Mouse (Mus musculus) CH12.LX (cell line): Measurements from ENCODE around the gene Aatk. TPM values are rescaled to one million over a fixed set of nuclear protein-coding genes. Genes with fewer than 3 reads are reported as not detected.
A peak's percentile ranks its signal among the peaks of the same experiment; 100 is the strongest.

Source experiments
- DNase-seq: peaks from one replicate; pipeline ENCODE4 v3.0.0-alpha.2; 2013; ENCODE audit errors: extremely low read depth
- H3K27ac ChIP-seq: 2 replicates; pipeline ENCODE4 v1.5.1; 2012; ENCODE audit warnings: low read depth, mild to moderate bottlenecking, control low read depth, moderate library complexity; ENCODE audit not compliant: insufficient read depth
- H3K27me3 ChIP-seq: replicated peaks from 2 replicates; pipeline ENCODE3; 2012; ENCODE audit warnings: inconsistent platforms
- H3K36me3 ChIP-seq, 2 experiments: replicated peaks in 1 of 2; 2 replicates each; pipeline versions ENCODE3 to v1.6.1; 2012; ENCODE audit warnings: inconsistent platforms in 1 of 2, low read length in 1 of 2, mild to moderate bottlenecking in 1 of 2, mixed read lengths in 1 of 2, moderate library complexity in 1 of 2; ENCODE audit not compliant: control insufficient read depth in 1 of 2, insufficient read depth in 1 of 2
- H3K4me1 ChIP-seq, 2 experiments: 2 replicates each; pipeline ENCODE4 v1.6.1; 2012; ENCODE audit warnings: inconsistent platforms in 1 of 2, moderate library complexity in 1 of 2; ENCODE audit not compliant: insufficient read depth in 2 of 2, control insufficient read depth in 1 of 2
- H3K4me2 ChIP-seq: 2 replicates; pipeline ENCODE4 v1.6.1; 2012; ENCODE audit warnings: low read depth, mild to moderate bottlenecking, control low read depth; ENCODE audit not compliant: poor library complexity, insufficient read depth, severe bottlenecking
- H3K4me3 ChIP-seq, 3 experiments: fragments of 150-350 bp in 1 of 3; sonication (generic) in 1 of 3; replicated peaks in 1 of 3; 2 replicates each; pipeline versions ENCODE3 to v1.5.1; 2011 to 2012; ENCODE audit warnings: low read depth in 2 of 3, low read length in 2 of 3, mild to moderate bottlenecking in 2 of 3, moderate library complexity in 2 of 3, control low read depth in 1 of 3, improper control_type of control experiment in 1 of 3, inconsistent platforms in 1 of 3, mixed read lengths in 1 of 3; ENCODE audit not compliant: poor library complexity in 1 of 3
- H3K79me2 ChIP-seq: replicated peaks from 2 replicates; pipeline ENCODE4 v1.6.1; 2012; ENCODE audit warnings: mild to moderate bottlenecking, moderate library complexity; ENCODE audit not compliant: control insufficient read depth, poor library complexity, insufficient read depth, severe bottlenecking; ENCODE audit errors: extremely low read depth
- H3K9ac ChIP-seq: 2 replicates; pipeline ENCODE4 v1.6.1; 2012; ENCODE audit warnings: low read depth, mild to moderate bottlenecking, control low read depth, moderate library complexity; ENCODE audit not compliant: insufficient read depth
- H3K9me3 ChIP-seq: replicated peaks from 2 replicates; pipeline ENCODE3; 2012; ENCODE audit warnings: low read length, inconsistent platforms, mixed read lengths
- BHLHE40 ChIP-seq: IDR thresholded peaks from 2 replicates; pipeline ENCODE4 v1.6.1; 2011; ENCODE audit warnings: mild to moderate bottlenecking, low read depth, low read length, improper control_type of control experiment
- CHD1 ChIP-seq: IDR thresholded peaks from 2 replicates; pipeline ENCODE4 v1.6.1; 2012; ENCODE audit warnings: low read depth, low read length, improper control_type of control experiment, inconsistent platforms
- CHD2 ChIP-seq: IDR thresholded peaks from 2 replicates; pipeline ENCODE4 v1.6.1; 2011; ENCODE audit warnings: low read length, improper control_type of control experiment
- CTCF ChIP-seq, 2 experiments: IDR thresholded peaks in 1 of 2; conservative IDR thresholded peaks in 1 of 2; 2 replicates each; pipeline ENCODE4 v1.5.1; 2011 to 2012; ENCODE audit warnings: low read depth in 2 of 2, low read length in 2 of 2, improper control_type of control experiment in 1 of 2, inconsistent platforms in 1 of 2, mild to moderate bottlenecking in 1 of 2, moderate library complexity in 1 of 2
- E2F4 ChIP-seq: IDR thresholded peaks from 2 replicates; pipeline ENCODE4 v1.6.1; 2011; ENCODE audit warnings: low read depth, low read length, improper control_type of control experiment; ENCODE audit not compliant: insufficient replicate concordance
- ELF1 ChIP-seq: IDR thresholded peaks from 2 replicates; pipeline ENCODE4 v1.6.1; 2014; ENCODE audit warnings: low read depth, mild to moderate bottlenecking, inconsistent platforms, low read length, improper control_type of control experiment
- EP300 ChIP-seq: IDR thresholded peaks from 2 replicates; pipeline ENCODE4 v1.6.1; 2011; ENCODE audit warnings: low read length, improper control_type of control experiment
- ETS1 ChIP-seq: conservative IDR thresholded peaks from 2 replicates; pipeline ENCODE4 v1.6.1; 2012; ENCODE audit warnings: low read depth, mild to moderate bottlenecking, inconsistent platforms, low read length, improper control_type of control experiment, moderate library complexity
- GABPA ChIP-seq: IDR thresholded peaks from 2 replicates; pipeline ENCODE4 v1.6.1; 2012; ENCODE audit warnings: low read depth, low read length, improper control_type of control experiment, inconsistent platforms; ENCODE audit not compliant: insufficient replicate concordance
- IRF4 ChIP-seq: IDR thresholded peaks from 2 replicates; pipeline ENCODE4 v1.6.1; 2014; ENCODE audit warnings: low read depth, mild to moderate bottlenecking, inconsistent platforms, low read length, improper control_type of control experiment
- JUN ChIP-seq: IDR thresholded peaks from 2 replicates; pipeline ENCODE4 v1.6.1; 2011; ENCODE audit warnings: low read depth, mild to moderate bottlenecking, low read length, improper control_type of control experiment, moderate library complexity; ENCODE audit not compliant: insufficient read depth
- MAFK ChIP-seq: IDR thresholded peaks from 2 replicates; pipeline ENCODE4 v1.6.1; 2011; ENCODE audit warnings: low read length, improper control_type of control experiment; ENCODE audit not compliant: insufficient replicate concordance
- MAX ChIP-seq: IDR thresholded peaks from 2 replicates; pipeline ENCODE4 v1.6.1; 2011; ENCODE audit warnings: low read length, improper control_type of control experiment
- MAZ ChIP-seq: IDR thresholded peaks from 2 replicates; pipeline ENCODE4 v1.6.1; 2012; ENCODE audit warnings: low read depth, mild to moderate bottlenecking, inconsistent platforms, low read length, improper control_type of control experiment, moderate library complexity
- MEF2A ChIP-seq: IDR thresholded peaks from 2 replicates; pipeline ENCODE4 v1.6.1; 2014; ENCODE audit warnings: low read depth, mild to moderate bottlenecking, inconsistent platforms, low read length, improper control_type of control experiment, borderline replicate concordance
- MXI1 ChIP-seq: IDR thresholded peaks from 2 replicates; pipeline ENCODE4 v1.6.1; 2011; ENCODE audit warnings: mild to moderate bottlenecking, low read depth, low read length, improper control_type of control experiment
- MYC ChIP-seq: IDR thresholded peaks from 2 replicates; pipeline ENCODE4 v1.6.1; 2011; ENCODE audit warnings: low read depth, mild to moderate bottlenecking, improper control_type of control experiment, low read length
- NELFE ChIP-seq: IDR thresholded peaks from 2 replicates; pipeline ENCODE4 v1.6.1; 2011; ENCODE audit warnings: low read depth, low read length, improper control_type of control experiment
- NRF1 ChIP-seq: IDR thresholded peaks from 2 replicates; pipeline ENCODE4 v1.6.1; 2014; ENCODE audit warnings: low read depth, mild to moderate bottlenecking, inconsistent platforms, low read length, improper control_type of control experiment, moderate library complexity
- PAX5 ChIP-seq: IDR thresholded peaks from 2 replicates; pipeline ENCODE4 v1.6.1; 2012; ENCODE audit warnings: low read length, inconsistent platforms, mixed read lengths
- POLR2A ChIP-seq: IDR thresholded peaks from 2 replicates; pipeline ENCODE4 v1.6.1; 2011; ENCODE audit warnings: low read depth, mild to moderate bottlenecking, improper control_type of control experiment, low read length
- POLR2AphosphoS2 ChIP-seq: IDR thresholded peaks from 2 replicates; pipeline ENCODE4 v1.6.1; 2011; ENCODE audit warnings: low read depth, low read length, improper control_type of control experiment
- RAD21 ChIP-seq: IDR thresholded peaks from 2 replicates; pipeline ENCODE4 v1.6.1; 2011; ENCODE audit warnings: low read depth, mild to moderate bottlenecking, low read length, improper control_type of control experiment, moderate library complexity
- RCOR1 ChIP-seq: conservative IDR thresholded peaks from 2 replicates; pipeline ENCODE4 v1.6.1; 2012; ENCODE audit warnings: low read depth, mild to moderate bottlenecking, inconsistent platforms, low read length, improper control_type of control experiment
- SIN3A ChIP-seq: IDR thresholded peaks from 2 replicates; pipeline ENCODE4 v1.6.1; 2012; ENCODE audit warnings: low read length, improper control_type of control experiment, inconsistent platforms
- SMC3 ChIP-seq: IDR thresholded peaks from 2 replicates; pipeline ENCODE4 v1.6.1; 2011; ENCODE audit warnings: low read depth, low read length, improper control_type of control experiment
- TBP ChIP-seq: conservative IDR thresholded peaks from 2 replicates; pipeline ENCODE4 v1.6.1; 2011; ENCODE audit warnings: low read depth, low read length, improper control_type of control experiment
- TCF12 ChIP-seq: IDR thresholded peaks from 2 replicates; pipeline ENCODE4 v1.6.1; 2014; ENCODE audit warnings: low read depth, mild to moderate bottlenecking, inconsistent platforms, low read length, improper control_type of control experiment
- UBTF ChIP-seq: IDR thresholded peaks from 2 replicates; pipeline ENCODE4 v1.6.1; 2012; ENCODE audit warnings: low read depth, mild to moderate bottlenecking, inconsistent platforms, low read length, improper control_type of control experiment, moderate library complexity
- USF2 ChIP-seq: conservative IDR thresholded peaks from 2 replicates; pipeline ENCODE4 v1.6.1; 2011; ENCODE audit warnings: low read depth, low read length, improper control_type of control experiment
- ZKSCAN1 ChIP-seq: IDR thresholded peaks from 2 replicates; pipeline ENCODE4 v1.6.1; 2012; ENCODE audit warnings: low read depth, inconsistent platforms, low read length, improper control_type of control experiment, borderline replicate concordance
- ZMIZ1 ChIP-seq: IDR thresholded peaks from 2 replicates; pipeline ENCODE4 v1.6.1; 2012; ENCODE audit warnings: low read depth, mild to moderate bottlenecking, inconsistent platforms, low read length, improper control_type of control experiment
- ZNF384 ChIP-seq: IDR thresholded peaks from 2 replicates; pipeline ENCODE4 v1.6.1; 2012; ENCODE audit warnings: low read depth, low read length, improper control_type of control experiment, inconsistent platforms
- dilution Hi-C: fragments of 300-500 bp; cut with MboI; formaldehyde crosslinking; loops from 2 replicates; pipeline ENCODE4 v1.14.3; 2020; ENCODE audit warnings: low sequenced_read_pairs; ENCODE audit not compliant: extremely low pct_unique_long_range_greater_than_20kb, extremely low pct_ligation_motif_present
- in situ Hi-C: fragments of 300-500 bp; cut with MboI; formaldehyde crosslinking; loops from 3 replicates; pipeline ENCODE4 v1.14.3; 2019; ENCODE audit warnings: low sequenced_read_pairs, low pct_ligation_motif_present, low pct_unique_long_range_greater_than_20kb, mixed read lengths
- polyA plus RNA-seq: library from polyadenylated mRNA; unstranded; fragments of >175 nt; gene quantifications from 2 replicates; pipeline ENCODE4 v1.2.1, GENCODE M21; 2012; ENCODE audit warnings: low read depth; ENCODE audit not compliant: insufficient read length
- total RNA-seq, 2 experiments: library from RNA; depleted of rRNA; stranded (reverse); fragments of 300-350 nt in 1 of 2; fragments of >200 nt in 1 of 2; gene quantifications; 2 replicates each; pipeline ENCODE4 v1.2.3; 2012 to 2014

Gene Aatk
- total and polyA plus RNA-seq, 3 experiments: 0.08 to 0.21 (median 0.19) TPM

DNA sequence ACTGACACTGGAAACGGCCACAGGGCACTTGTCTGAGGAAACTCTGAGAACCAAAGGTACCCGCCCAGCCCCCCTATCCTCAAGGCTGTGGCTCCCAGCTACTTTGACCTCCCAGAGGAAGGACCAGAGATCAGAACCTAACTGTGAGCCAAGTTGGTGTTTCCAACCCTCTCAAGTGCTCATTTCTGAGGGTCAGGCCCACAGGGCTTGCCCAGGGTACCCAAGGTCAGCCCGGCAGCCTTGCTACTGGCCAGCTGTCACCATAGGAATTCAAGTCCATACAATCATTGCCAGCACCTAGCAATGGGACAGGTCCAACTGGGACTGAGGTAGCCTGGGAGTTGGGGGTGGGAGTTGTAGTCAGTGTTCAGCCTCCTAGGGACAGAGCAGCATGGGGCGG lies 43.7 kb upstream of the Aatk start:
- H3K79me2 ChIP-seq: no peaks in the 10 kb centered on the region
- TF ChIP-seq NRF1 (no peak), MYC (no peak), MEF2A (no peak), CTCF (conservative IDR thresholded peaks at IDR 0.05 in 1 of 2, IDR thresholded peaks at IDR 0.05 in 1 of 2; ENCODE audit: low read depth in 2 of 2, low read length in 2 of 2) (no peak), MAFK (no peak), CHD1 (no peak), BHLHE40 (no peak), TBP (no peak), IRF4 (no peak), RAD21 (no peak), JUN (no peak), MXI1 (no peak), TCF12 (no peak), EP300 (no peak), POLR2AphosphoS2 (no peak), ZNF384 (no peak), MAX (no peak)
- no peak overlapping the region for H3K9ac ChIP-seq
- no peak overlapping the region for H3K4me3 ChIP-seq
- H3K27ac ChIP-seq: no peak overlapping the region
- H3K4me1 ChIP-seq: peaks cover 8 to 47% of the 10 kb centered on the region in 2 experiments
- dilution Hi-C loops (no loop called here), in situ Hi-C loops (loop anchor here (10.0 kb wide), 1 partner anchor 176 kb away; the partner anchor contains the start of gene Chmp6)
- no peak for DNase-seq
- H3K9me3 ChIP-seq: no peaks in the 10 kb centered on the region
- peaks cover 51 to 54% of the 10 kb centered on the region in 2 experiments for H3K36me3 ChIP-seq
- peaks cover 4% of the 10 kb centered on the region for H3K27me3 ChIP-seq
- H3K4me2 ChIP-seq: no peak overlapping the region

DNA sequence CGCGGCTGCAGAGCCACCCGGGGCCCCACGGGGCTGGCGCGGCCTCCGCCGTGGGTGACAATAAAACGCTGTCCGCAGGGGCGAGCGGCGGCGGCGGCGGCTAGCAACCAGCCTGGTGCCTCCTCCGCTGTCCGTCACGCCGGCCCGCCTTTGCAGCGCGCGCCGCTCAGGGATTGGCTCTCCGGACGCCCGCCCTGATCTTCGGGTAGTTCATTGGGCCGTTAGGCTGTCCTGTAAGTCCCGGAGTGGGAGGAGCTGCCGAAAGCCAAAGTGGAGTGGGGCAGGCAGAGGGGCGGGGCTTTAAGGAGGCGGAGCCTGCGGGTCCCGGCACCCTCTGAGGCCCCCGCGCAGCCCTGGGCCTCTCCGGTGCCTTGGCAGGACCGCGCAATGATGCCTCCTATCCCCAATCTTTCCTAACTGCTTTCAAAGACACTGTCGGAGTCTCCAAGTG lies 39.8 kb upstream of the Aatk start, which contains the start of gene Cep131:
TSS of gene Cep131 (minus strand) at position 126 of the 451 bp plus-strand sequence.
- peak within 1 kb of the TSS; percentile 89 for H3K9ac ChIP-seq
- no peak for TF ChIP-seq ZMIZ1
- no peak for TF ChIP-seq USF2
- no peak for TF ChIP-seq IRF4
- no peak for TF ChIP-seq UBTF
- no peak for TF ChIP-seq E2F4
- TF ChIP-seq CTCF (conservative IDR thresholded peaks at IDR 0.05 in 1 of 2, IDR thresholded peaks at IDR 0.05 in 1 of 2; ENCODE audit: low read depth in 2 of 2, low read length in 2 of 2): no peak
- TF ChIP-seq CHD1: no peak
- TF ChIP-seq MAZ: no peak
- TF ChIP-seq TBP: 0 out of 2 replicates have a peak, but pooled peaks have one; percentile 37
- TF ChIP-seq SIN3A: no peak
- peak; percentile 67 for TF ChIP-seq NRF1
- no peak for TF ChIP-seq ETS1
- TF ChIP-seq MXI1: no peak
- TF ChIP-seq POLR2A: peak; percentile 81
- 0 out of 2 replicates have a peak, but pooled peaks have one; percentile 11 for TF ChIP-seq NELFE
- peak; percentile 88 for TF ChIP-seq CHD2
- TF ChIP-seq BHLHE40: no peak
- TF ChIP-seq MAFK: no peak
- TF ChIP-seq RCOR1: no peak
- TF ChIP-seq PAX5: no peak
- no peak for TF ChIP-seq GABPA
- TF ChIP-seq ZNF384: no peak
- no peak for TF ChIP-seq ZKSCAN1
- TF ChIP-seq ELF1: 0 out of 2 replicates have a peak, but pooled peaks have one; percentile 26
- TF ChIP-seq SMC3: no peak

More for the DNA sequence above, 39.8 kb upstream of the Aatk start, which contains the start of gene Cep131:
- H3K36me3 ChIP-seq: peaks cover 15 to 34% of the 10 kb centered on the region in 2 experiments
- peaks cover 9 to 35% of the 10 kb centered on the region in 2 experiments for H3K4me1 ChIP-seq
- in situ Hi-C loops: no loop called here
- dilution Hi-C loops: no loop called here
- DNase-seq: peak; percentile 99
- H3K27me3 ChIP-seq: peaks cover 5% of the 10 kb centered on the region
- H3K79me2 ChIP-seq: no peaks in the 10 kb centered on the region
- peak within 1 kb of the TSS; percentile 74 to 97 (median 78) for H3K4me3 ChIP-seq
- no peak within 1 kb of the TSS for H3K27ac ChIP-seq
- H3K9me3 ChIP-seq: no peaks in the 10 kb centered on the region
- H3K4me2 ChIP-seq: peak within 1 kb of the TSS; percentile 93
